Mouse (Mus musculus) inflammation-experienced regulatory T-cells, adult 6 months (primary cell): Measurements from ENCODE around the gene Gm15319. TPM values are rescaled to one million over a fixed set of nuclear protein-coding genes. Genes with fewer than 3 reads are reported as not detected.
"Not testable (repeated sequence)": the region's sequence is repeated elsewhere in the genome, so short reads cannot be mapped to it uniquely, and the experiment has no call there.

Experiments
- ATAC-seq: one replicate; pipeline ENCODE4 v1.8.0; 2017
- polyA plus RNA-seq, 3 experiments: library from polyadenylated mRNA; unstranded; fragments of 100-300 nt; shearing (Covaris generic); gene quantifications; one replicate each; pipeline ENCODE4 v1.2.1; 2017

The Gm15319 gene
- polyA plus RNA-seq, 3 experiments from 2014 or later: 0.17 TPM; not detected in 2

- ATAC-seq: peak; percentile 94
These were observed 66.0 kb downstream of the Gm15319 start for GRCm38 (mm10) chr8:20296803-20297702.

GRCm38 (mm10) chr8:20295881-20296280 is 67.1 kb downstream of the Gm15319 start:
- not testable (repeated sequence) for ATAC-seq

GRCm38 (mm10) chr8:20294826-20295225 is 68.2 kb downstream of the Gm15319 start:
- not testable (repeated sequence) for ATAC-seq

GRCm38 (mm10) chr8:20293966-20294365 is 69.0 kb downstream of the Gm15319 start:
- ATAC-seq: not testable (repeated sequence)

- not testable (repeated sequence) for ATAC-seq
These were observed 73.0 kb downstream of the Gm15319 start for GRCm38 (mm10) chr8:20290015-20290414.

GRCm38 (mm10) chr8:20288878-20289277 is 74.1 kb downstream of the Gm15319 start:
- ATAC-seq: not testable (repeated sequence)

- ATAC-seq: not testable (repeated sequence)
These were observed 75.3 kb downstream of the Gm15319 start for GRCm38 (mm10) chr8:20287706-20288105.
